Mouse (Mus musculus) CD4-positive helper T cell, adult 2 months (primary cell): ENCODE measurements around the gene Fbxw25.
A peak's percentile ranks its signal among the peaks of the same experiment; 100 is the strongest.
"Not testable (repeated sequence)": the region's sequence is repeated elsewhere in the genome, so short reads cannot be mapped to it uniquely, and the experiment has no call there.

Experiments used
- DNase-seq: peaks from one replicate; pipeline ENCODE4 v3.0.0-alpha.2; 2012; ENCODE audit warnings: low read depth, missing footprints, low spot score

Gene Fbxw25

GRCm38 (mm10) chr9:109664552-109664951, at the start of gene Fbxw25:
TSS of gene Fbxw25 (minus strand) at chr9:109664652.
- DNase-seq, result not testable (repeated sequence)

- not testable (repeated sequence) for DNase-seq
Observed at GRCm38 (mm10) chr9:109702600-109702999, 38.1 kb upstream of the Fbxw25 start, which contains the start of gene Fbxw18. TSS of gene Fbxw18 (minus strand) at chr9:109702700.

GRCm38 (mm10) chr9:109685299-109685698, 20.8 kb upstream of the Fbxw25 start:
- DNase-seq, result peak; percentile 8

- not testable (repeated sequence) for DNase-seq
Observed at GRCm38 (mm10) chr9:109625957-109626356, 38.5 kb downstream of the Fbxw25 start, which contains the start of gene Fbxw24. TSS of gene Fbxw24 (minus strand) at chr9:109626057.

GRCm38 (mm10) chr9:109606837-109607236, 57.6 kb downstream of the Fbxw25 start:
- DNase-seq, result not testable (repeated sequence)

GRCm38 (mm10) chr9:109602128-109602527, 62.3 kb downstream of the Fbxw25 start:
- DNase-seq, result not testable (repeated sequence)

GRCm38 (mm10) chr9:109597226-109597625, 67.2 kb downstream of the Fbxw25 start:
- DNase-seq, result no peak
